Mouse (Mus musculus) heart, embryonic 10.5 days (tissue): ENCODE results near the gene Olfr917. TPM values are rescaled to one million over a fixed set of nuclear protein-coding genes. Genes with fewer than 3 reads are reported as not detected.

Experiments used
- DNase-seq: peaks from one replicate; pipeline ENCODE4 v3.0.0-alpha.2; 2017; ENCODE audit warnings: low spot score
- H3K27ac ChIP-seq: fragments of 300-500 bp; sonication (generic); 2 replicates; pipeline ENCODE4 v1.5.1; 2016; ENCODE audit warnings: mild to moderate bottlenecking
- H3K27me3 ChIP-seq: fragments of 300-500 bp; sonication (generic); 2 replicates; pipeline ENCODE4 v1.6.1; 2016; ENCODE audit warnings: mild to moderate bottlenecking; ENCODE audit not compliant: poor library complexity, insufficient read depth, severe bottlenecking
- H3K36me3 ChIP-seq: fragments of 300-500 bp; sonication (generic); 2 replicates; pipeline ENCODE4 v1.6.1; 2016; ENCODE audit warnings: mild to moderate bottlenecking, moderate library complexity
- H3K4me1 ChIP-seq: fragments of 300-500 bp; sonication (generic); 2 replicates; pipeline ENCODE4 v1.6.1; 2016; ENCODE audit warnings: mild to moderate bottlenecking
- H3K4me3 ChIP-seq: fragments of 300-500 bp; sonication (generic); 2 replicates; pipeline ENCODE4 v1.5.1; 2016; ENCODE audit warnings: mild to moderate bottlenecking, moderate library complexity
- H3K9me3 ChIP-seq: fragments of 300-500 bp; sonication (generic); 2 replicates; pipeline ENCODE4 v1.6.1; 2016; ENCODE audit warnings: mild to moderate bottlenecking, moderate library complexity
- WGBS: fragments of 180-500 bp; shearing (Covaris S2); methylation state at CpG from one replicate; pipeline ENCODE4 v1.1.7; 2016; 5-methylcytosine and 5-hydroxymethylcytosine counted together
- polyA plus RNA-seq: library from polyadenylated mRNA; unstranded; fragments of >200 nt; fragmentation: Nextera tagmentation; extraction: Ambion mirVana; gene quantifications from 2 replicates; pipeline ENCODE4 v1.2.1, GENCODE M21; 2016

Olfr917 gene
- polyA plus RNA-seq: not detected in 2 replicates

- 88% methylated on average over 1 of the region's 1 CpGs for WGBS
- DNase-seq: no peak
- no peaks in the 10 kb centered on the region for H3K9me3 ChIP-seq
These were observed at the start of gene Olfr917 for GRCm38 (mm10) chr9:38665742-38666141. TSS of gene Olfr917 (minus strand) at chr9:38665842.

GRCm38 (mm10) chr9:38674501-38674900, 8.9 kb upstream of the Olfr917 start, which contains the start of gene Olfr918:
TSS of gene Olfr918 (minus strand) at chr9:38674601.
- DNase-seq: no peak
- Histone ChIP-seq H3K27me3 (no peaks in the 10 kb centered on the region), H3K4me3 (no peak within 1 kb of the TSS), H3K4me1 (no peaks in the 10 kb centered on the region), H3K27ac (no peak within 1 kb of the TSS), H3K9me3 (no peaks in the 10 kb centered on the region), H3K36me3 (no peaks in the 10 kb centered on the region)
- WGBS: 75% methylated on average over 2 of the region's 2 CpGs

More at GRCm38 (mm10) chr9:38665742-38666141, at the start of gene Olfr917:
- Histone ChIP-seq H3K4me3 (no peak within 1 kb of the TSS), H3K36me3 (no peaks in the 10 kb centered on the region), H3K27me3 (no peaks in the 10 kb centered on the region), H3K4me1 (no peaks in the 10 kb centered on the region), H3K27ac (no peak within 1 kb of the TSS)

GRCm38 (mm10) chr9:38672887-38673286, 7.2 kb upstream of the Olfr917 start:
- no peak overlapping the region for H3K4me3 ChIP-seq
- H3K36me3 ChIP-seq: no peaks in the 10 kb centered on the region
- 78% methylated on average over 2 of the region's 2 CpGs for WGBS
- no peaks in the 10 kb centered on the region for H3K27me3 ChIP-seq
- H3K27ac ChIP-seq: no peak overlapping the region
- no peaks in the 10 kb centered on the region for H3K4me1 ChIP-seq
- DNase-seq: no peak
- H3K9me3 ChIP-seq: no peaks in the 10 kb centered on the region

GRCm38 (mm10) chr9:38659775-38660174, 5.9 kb downstream of the Olfr917 start, which contains the start of gene Olfr916:
TSS of gene Olfr916 (minus strand) at chr9:38659875.
- no peak within 1 kb of the TSS for H3K4me3 ChIP-seq
- H3K4me1 ChIP-seq: no peaks in the 10 kb centered on the region
- no peaks in the 10 kb centered on the region for H3K36me3 ChIP-seq
- H3K9me3 ChIP-seq: no peaks in the 10 kb centered on the region
- H3K27ac ChIP-seq: no peak within 1 kb of the TSS
- 70% methylated on average over 1 of the region's 1 CpGs for WGBS
- DNase-seq: no peak
- no peaks in the 10 kb centered on the region for H3K27me3 ChIP-seq

GRCm38 (mm10) chr9:38632406-38632805, 33.2 kb downstream of the Olfr917 start:
- WGBS: 79% methylated on average over 4 of the region's 4 CpGs
- H3K4me3 ChIP-seq: no peak overlapping the region
- no peaks in the 10 kb centered on the region for H3K4me1 ChIP-seq
- no peaks in the 10 kb centered on the region for H3K36me3 ChIP-seq
- H3K27ac ChIP-seq: no peak overlapping the region
- H3K27me3 ChIP-seq: no peaks in the 10 kb centered on the region
- no peak for DNase-seq
- no peaks in the 10 kb centered on the region for H3K9me3 ChIP-seq

Other genes starting within 250 kb of the Olfr917 start
- not detected in 2 replicates for gene Olfr901, start 236.4 kb downstream of the Olfr917 start, polyA plus RNA-seq
- not detected in 2 replicates for gene Olfr902, start 218.2 kb downstream of the Olfr917 start, polyA plus RNA-seq
- gene Olfr904, start 202.7 kb downstream of the Olfr917 start, polyA plus RNA-seq: not detected in 2 replicates
- gene Olfr905, start 194.7 kb downstream of the Olfr917 start, polyA plus RNA-seq: not detected in 2 replicates
- gene Olfr906, start 178.8 kb downstream of the Olfr917 start, polyA plus RNA-seq: not detected in 2 replicates
- not detected in 2 replicates for gene Olfr907, start 170.0 kb downstream of the Olfr917 start, polyA plus RNA-seq
- gene Olfr911-ps1, start 144.3 kb downstream of the Olfr917 start, polyA plus RNA-seq: not detected in 2 replicates
- not detected in 2 replicates for gene Olfr910, start 128.0 kb downstream of the Olfr917 start, polyA plus RNA-seq
- not detected in 2 replicates for gene Olfr912, start 85.7 kb downstream of the Olfr917 start, polyA plus RNA-seq
- gene Olfr913, start 73.1 kb downstream of the Olfr917 start, polyA plus RNA-seq: not detected in 2 replicates
- not detected in 2 replicates for gene Olfr914, start 60.7 kb downstream of the Olfr917 start, polyA plus RNA-seq
- not detected in 2 replicates for gene Olfr916, start 6.0 kb downstream of the Olfr917 start, polyA plus RNA-seq
- gene Olfr918, start 8.8 kb upstream of the Olfr917 start, polyA plus RNA-seq: not detected in 2 replicates
- gene Olfr919, start 37.8 kb upstream of the Olfr917 start, polyA plus RNA-seq: not detected in 2 replicates
- gene Vwa5a, start 52.4 kb upstream of the Olfr917 start, polyA plus RNA-seq: 10.2 and 16.5 TPM in 2 replicates
- 0.03 TPM in 1 of 2 replicates, not detected in the other for gene Olfr920, start 86.5 kb upstream of the Olfr917 start, polyA plus RNA-seq
- gene Olfr921, start 107.2 kb upstream of the Olfr917 start, polyA plus RNA-seq: not detected in 2 replicates
- gene Olfr922, start 148.8 kb upstream of the Olfr917 start, polyA plus RNA-seq: not detected in 2 replicates
- gene Olfr923, start 160.7 kb upstream of the Olfr917 start, polyA plus RNA-seq: not detected in 2 replicates
- gene Olfr924, start 178.6 kb upstream of the Olfr917 start, polyA plus RNA-seq: not detected in 2 replicates
- not detected in 2 replicates for gene Olfr26, start 189.2 kb upstream of the Olfr917 start, polyA plus RNA-seq
- gene Olfr926, start 211.3 kb upstream of the Olfr917 start, polyA plus RNA-seq: not detected in 2 replicates